ENCODE assay signal across 8 mouse cellular contexts in the genomic region with DNA sequence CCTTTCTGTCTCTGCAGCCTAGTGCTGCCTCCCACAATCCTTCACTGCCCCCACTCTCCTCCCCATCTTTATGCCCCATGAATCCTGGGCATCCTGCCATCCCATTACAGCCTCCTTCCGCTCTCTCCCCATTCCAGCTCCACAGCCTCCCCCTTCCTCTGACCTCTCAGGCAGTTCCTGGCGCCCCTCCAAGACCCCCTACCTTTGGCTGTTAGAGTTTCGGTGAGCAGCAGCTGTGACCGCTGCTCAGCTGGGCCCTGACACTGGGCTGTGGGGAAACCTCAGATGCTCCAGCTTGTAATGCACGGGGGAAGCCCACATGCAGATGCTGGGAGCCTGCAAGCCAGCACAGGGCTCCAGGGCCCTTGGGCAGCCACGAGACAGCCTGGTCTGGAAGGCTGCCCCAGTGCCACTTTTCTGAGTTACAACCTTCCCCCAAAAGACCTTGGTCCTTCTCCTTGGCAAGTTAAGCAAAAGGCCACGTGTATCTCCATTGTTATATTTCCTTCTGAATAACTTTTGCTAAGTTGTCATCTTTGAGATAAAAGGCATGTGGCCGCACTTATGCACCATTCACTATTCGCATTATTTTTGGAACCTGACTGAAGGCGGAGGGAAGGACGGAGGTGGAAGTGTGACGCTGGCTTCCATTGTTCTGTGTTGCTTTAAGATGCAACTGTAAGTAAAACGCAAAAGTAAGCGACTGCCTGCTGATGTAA.
DNase-seq lines count a peak whose midpoint lies in the region; ATAC-seq lines count a peak whose summit lies in the region.

No protein-coding gene starts in this region.

- H3K36me3 ChIP-seq in forebrain, embryonic 15.5 days: no peaks in the 10 kb centered on the region
- H3K36me3 ChIP-seq in midbrain, embryonic 10.5 days: no peaks in the 10 kb centered on the region

- intact Hi-C loops in heart, postnatal 36 days (cut with DNase I): loop anchor here (5.0 kb wide), 1 partner anchor 155 kb away; no protein-coding TSS in a partner anchor

- no peaks in the 10 kb centered on the region for H3K27me3 ChIP-seq in forebrain, embryonic 15.5 days
- H3K27me3 ChIP-seq in midbrain, embryonic 10.5 days (ENCODE audit: low read depth, poor library complexity, severe bottlenecking): 0 out of 2 replicates have a peak, but pooled peaks cover 13% of the 10 kb centered on the region

- peak overlapping the region; percentile 57 for H3K27ac ChIP-seq in forebrain, embryonic 15.5 days (replicated peaks)
- H3K27ac ChIP-seq in midbrain, embryonic 10.5 days (replicated peaks): peak overlapping the region; percentile 85

- H3K9ac ChIP-seq in forebrain, embryonic 15.5 days (replicated peaks): no peak overlapping the region

- ATAC-seq in forebrain, embryonic 15.5 days (replicated peaks): peak; percentile 88
- ATAC-seq in megakaryocyte progenitor cell, adult 5-6 weeks (replicated peaks; ENCODE audit: poor library complexity): no peak

- H3K4me2 ChIP-seq in forebrain, embryonic 15.5 days (replicated peaks): peak overlapping the region; percentile 22; the same call in 1 of the 2 replicates

- H3K4me1 ChIP-seq in forebrain, embryonic 15.5 days: peaks cover 29% of the 10 kb centered on the region
- peaks cover 52% of the 10 kb centered on the region for H3K4me1 ChIP-seq in midbrain, embryonic 10.5 days

- no peaks in the 10 kb centered on the region for H3K9me3 ChIP-seq in forebrain, embryonic 15.5 days
- H3K9me3 ChIP-seq in midbrain, embryonic 10.5 days (replicated peaks): no peaks in the 10 kb centered on the region

- WGBS in forebrain, embryonic 15.5 days: 8% methylated on average over 14 of the region's 14 CpGs
- 39% methylated on average over 14 of the region's 14 CpGs for WGBS in midbrain, embryonic 10.5 days

- DNase-seq in urinary bladder, postnatal 14 days (ENCODE audit: low spot score): peak; percentile 42
- DNase-seq in urinary bladder, adult 18-20 months (ENCODE audit: low spot score in 2 of 2): no peak
- peak; percentile 31 to 41 for DNase-seq in heart, postnatal 36 days
- DNase-seq in layer of hippocampus, adult 8-10 months (ENCODE audit: low spot score in 2 of 2): peak; percentile 71 to 77
- no peak for DNase-seq in midbrain, embryonic 10.5 days (ENCODE audit: low spot score)
- DNase-seq in right cerebral cortex, postnatal 25 days: peak; percentile 61

- no peak overlapping the region for H3K4me3 ChIP-seq in forebrain, embryonic 15.5 days
- no peak overlapping the region for H3K4me3 ChIP-seq in midbrain, embryonic 10.5 days

Comparison
In these comparisons a context has a peak if more than half of its experiments do, and no peak if none do; other contexts are left out.
1. DNase-seq: peak in urinary bladder, postnatal 14 days (single experiment), heart, postnatal 36 days (2 of 2), layer of hippocampus, adult 8-10 months (2 of 2) and right cerebral cortex, postnatal 25 days (single experiment); none in urinary bladder, adult 18-20 months (0 of 2) and midbrain, embryonic 10.5 days (single experiment).